Mouse (Mus musculus): ENCODE measurements around the gene Lpar5.
A peak's percentile ranks its signal among the peaks of the same experiment; 100 is the strongest.

Gene Lpar5

GRCm38 (mm10) chr6:125082801-125083386 lies 15.2 kb downstream of the Lpar5 start:
- ATAC-seq (ENCODE audit: insufficient number of reproducible peaks, low FRiP score, low TSS enrichment): no peak

DNA sequence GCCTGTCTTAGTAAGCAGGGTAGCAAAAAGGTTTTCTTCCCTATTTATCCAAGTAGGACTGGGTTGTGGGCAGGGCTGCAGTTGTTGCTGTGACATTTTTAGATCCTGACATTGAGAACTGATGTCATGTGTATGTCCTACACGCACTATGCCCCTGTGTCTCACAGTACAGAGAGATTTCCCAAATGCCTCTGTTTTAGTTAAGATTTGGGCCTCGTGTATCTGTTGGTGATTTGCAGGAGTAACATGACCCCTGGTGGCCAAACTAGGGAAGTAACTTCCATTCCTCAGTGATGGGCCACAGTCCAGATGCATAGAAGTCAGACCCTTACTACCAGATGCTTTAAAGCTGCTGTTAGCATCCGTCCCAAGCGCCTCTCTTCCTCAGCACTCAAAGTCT lies 16.7 kb downstream of the Lpar5 start:
- no peak for ATAC-seq (ENCODE audit: insufficient number of reproducible peaks, low FRiP score, low TSS enrichment)

- ATAC-seq (ENCODE audit: insufficient number of reproducible peaks, low FRiP score, low TSS enrichment): no peak
These were observed 20.2 kb downstream of the Lpar5 start for GRCm38 (mm10) chr6:125087937-125088336.

GRCm38 (mm10) chr6:125088561-125089321 lies 21.0 kb downstream of the Lpar5 start:
- ATAC-seq (ENCODE audit: insufficient number of reproducible peaks, low FRiP score, low TSS enrichment): peak; percentile 71

- peak; percentile 51 for ATAC-seq (ENCODE audit: insufficient number of reproducible peaks, low FRiP score, low TSS enrichment)
These were observed 22.0 kb downstream of the Lpar5 start for GRCm38 (mm10) chr6:125089521-125090321.

DNA sequence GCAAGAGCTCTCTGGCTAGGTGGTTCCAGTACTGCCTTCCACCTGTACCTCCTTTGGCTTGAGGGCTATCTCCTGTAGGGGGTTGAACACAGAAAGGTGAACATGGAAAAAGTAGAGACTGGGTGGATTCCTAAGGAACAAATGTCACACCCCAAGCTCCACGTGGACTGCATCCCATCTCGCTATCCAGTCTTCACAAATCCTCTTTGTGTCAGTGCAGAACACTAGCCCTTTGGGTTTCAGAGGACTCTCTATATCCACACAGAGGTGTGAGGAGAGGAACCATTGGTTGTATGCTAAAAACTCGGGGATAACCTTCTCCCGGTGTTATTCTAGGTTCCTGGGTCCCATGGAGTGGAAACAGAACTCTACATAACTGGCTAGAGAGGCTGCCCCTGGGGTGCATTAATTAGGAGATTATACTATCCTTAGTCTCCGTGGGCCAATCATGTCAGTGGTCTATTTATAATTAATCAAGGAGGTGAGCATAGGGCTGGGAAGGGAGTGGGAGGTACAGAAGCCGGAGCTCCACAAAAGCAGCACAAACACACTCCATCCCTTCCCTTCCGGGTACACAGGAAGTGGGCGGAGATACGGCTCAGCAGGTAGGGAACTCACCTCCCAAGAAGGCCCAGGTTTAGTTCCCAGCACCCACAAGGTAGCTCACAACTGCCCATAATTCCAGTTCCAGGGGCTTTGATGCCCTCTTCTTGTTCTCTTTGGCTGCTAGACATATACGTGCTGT lies 22.8 kb downstream of the Lpar5 start:
- no peak for ATAC-seq (ENCODE audit: insufficient number of reproducible peaks, low FRiP score, low TSS enrichment)

GRCm38 (mm10) chr6:125092372-125092771 lies 24.7 kb downstream of the Lpar5 start:
- ATAC-seq (ENCODE audit: insufficient number of reproducible peaks, low FRiP score, low TSS enrichment): no peak

- ATAC-seq (ENCODE audit: insufficient number of reproducible peaks, low FRiP score, low TSS enrichment): no peak
These were observed 27.1 kb downstream of the Lpar5 start for GRCm38 (mm10) chr6:125094843-125095242.

- ATAC-seq (ENCODE audit: insufficient number of reproducible peaks, low FRiP score, low TSS enrichment): peak; percentile 53
These were observed 27.9 kb downstream of the Lpar5 start, which contains the start of gene Chd4 for GRCm38 (mm10) chr6:125095391-125096278. TSS of gene Chd4 (plus strand) at chr6:125095981.

DNA sequence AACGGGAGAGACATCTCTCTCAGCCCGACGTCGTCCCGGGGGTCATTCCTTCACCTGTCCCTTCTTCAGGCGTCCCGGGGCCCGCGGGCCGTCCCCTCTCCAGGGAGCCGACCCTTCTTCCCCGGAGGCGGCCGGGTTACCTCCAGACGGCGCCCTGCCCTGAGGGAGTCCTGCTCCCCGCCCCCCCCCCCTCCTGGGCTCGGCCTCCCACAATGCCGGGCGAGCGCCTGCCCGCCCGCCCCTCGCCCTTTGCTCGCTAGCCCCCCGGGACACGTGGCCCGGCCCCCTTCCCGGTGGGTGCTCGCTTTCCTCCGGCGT lies 28.5 kb downstream of the Lpar5 start:
- no peak for ATAC-seq (ENCODE audit: insufficient number of reproducible peaks, low FRiP score, low TSS enrichment)

GRCm38 (mm10) chr6:125096597-125097345 lies 29.1 kb downstream of the Lpar5 start:
- no peak; the same call in 1 of the 2 replicates for ATAC-seq (ENCODE audit: insufficient number of reproducible peaks, low FRiP score, low TSS enrichment)

DNA sequence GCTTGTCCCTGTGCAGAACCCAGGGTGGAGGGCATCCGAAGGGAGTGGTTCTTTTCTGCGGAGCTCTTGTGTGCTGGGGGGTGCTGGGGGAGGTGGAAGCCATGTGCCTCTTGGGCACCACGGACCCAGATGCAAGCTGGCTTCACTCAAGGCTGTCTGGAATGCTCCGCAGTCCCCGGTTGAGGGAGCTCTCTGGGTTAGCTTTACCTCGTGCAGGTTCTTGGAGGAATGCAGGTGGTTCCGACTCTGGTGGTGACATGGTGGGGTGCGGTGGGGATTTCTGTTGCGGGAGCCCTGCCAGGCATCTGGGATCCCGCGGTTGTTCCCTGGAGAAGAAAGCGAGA lies 29.6 kb downstream of the Lpar5 start:
- no peak for ATAC-seq (ENCODE audit: insufficient number of reproducible peaks, low FRiP score, low TSS enrichment)

- no peak for ATAC-seq (ENCODE audit: insufficient number of reproducible peaks, low FRiP score, low TSS enrichment)
These were observed 30.2 kb downstream of the Lpar5 start for GRCm38 (mm10) chr6:125097951-125098350.

GRCm38 (mm10) chr6:125098513-125098912 lies 30.8 kb downstream of the Lpar5 start:
- no peak for ATAC-seq (ENCODE audit: insufficient number of reproducible peaks, low FRiP score, low TSS enrichment)

DNA sequence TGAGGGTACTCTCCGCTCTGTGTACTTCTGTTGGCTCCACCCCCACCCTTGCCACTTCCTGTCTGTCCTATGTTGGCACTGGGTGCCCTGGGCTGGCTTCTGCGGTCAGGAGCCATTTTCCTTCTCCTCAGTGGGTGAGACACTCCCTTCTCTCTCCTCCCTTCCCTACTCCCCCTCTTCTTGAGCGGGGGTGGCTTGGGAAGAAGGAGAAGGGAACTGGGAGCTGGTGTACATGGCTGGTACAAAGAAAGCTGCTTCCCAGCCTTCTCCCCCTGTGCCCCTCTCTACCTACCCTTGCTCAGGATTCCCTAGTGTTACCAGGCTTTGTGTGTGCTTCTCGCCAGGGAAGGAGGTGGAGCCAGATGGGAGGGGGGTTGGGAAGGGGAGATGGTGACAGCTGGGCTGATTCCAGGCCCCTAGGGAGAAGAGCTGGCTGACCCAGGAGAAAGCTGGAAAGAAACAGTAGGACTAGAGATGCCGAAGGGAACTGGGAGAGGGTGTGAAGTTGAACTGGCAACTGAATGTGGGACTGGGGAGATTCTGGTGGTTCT lies 31.8 kb downstream of the Lpar5 start:
- ATAC-seq (ENCODE audit: insufficient number of reproducible peaks, low FRiP score, low TSS enrichment): no peak

GRCm38 (mm10) chr6:125101444-125101843 lies 33.7 kb downstream of the Lpar5 start:
- ATAC-seq (ENCODE audit: insufficient number of reproducible peaks, low FRiP score, low TSS enrichment): no peak

DNA sequence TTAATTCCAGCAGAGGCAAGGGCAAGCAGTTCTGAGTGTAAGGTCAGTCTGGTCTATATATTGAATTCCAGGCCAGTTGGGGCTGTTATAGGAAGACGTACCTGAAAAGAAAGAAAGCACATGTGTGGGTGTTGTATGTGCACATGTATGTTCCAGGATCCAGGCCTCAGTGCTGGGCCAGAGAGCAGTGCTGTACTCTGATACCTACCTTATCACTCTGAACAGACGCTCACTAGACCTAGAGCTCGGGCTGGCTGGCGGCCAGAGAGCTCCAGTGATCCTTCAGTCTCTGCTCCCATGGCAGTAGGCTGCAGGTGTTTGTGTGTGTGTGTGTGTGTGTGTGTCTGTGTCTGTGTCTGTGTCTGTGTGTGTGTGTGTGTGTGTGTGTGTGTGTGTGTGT lies 36.5 kb downstream of the Lpar5 start:
- ATAC-seq (ENCODE audit: insufficient number of reproducible peaks, low FRiP score, low TSS enrichment): no peak

DNA sequence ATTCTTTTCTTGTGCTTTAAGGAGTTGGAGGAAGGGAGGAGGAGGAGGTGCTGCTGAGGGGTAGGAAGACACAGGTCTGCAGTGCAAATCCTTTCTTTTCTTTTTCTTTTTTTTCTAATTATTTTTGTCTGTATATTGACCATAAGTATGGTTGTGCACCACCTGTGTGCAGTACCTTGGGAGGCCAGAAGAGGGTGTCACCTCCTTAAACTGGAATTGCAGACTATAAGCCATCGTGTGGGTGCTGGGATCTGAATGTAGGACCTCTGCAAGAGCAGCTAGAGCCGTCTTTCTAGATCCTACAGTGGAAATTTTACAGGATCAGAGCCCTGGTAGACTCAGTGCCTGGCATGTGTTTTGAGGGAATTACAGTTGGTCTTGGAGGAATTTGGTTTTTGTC lies 40.0 kb downstream of the Lpar5 start:
- no peak for ATAC-seq (ENCODE audit: insufficient number of reproducible peaks, low FRiP score, low TSS enrichment)

DNA sequence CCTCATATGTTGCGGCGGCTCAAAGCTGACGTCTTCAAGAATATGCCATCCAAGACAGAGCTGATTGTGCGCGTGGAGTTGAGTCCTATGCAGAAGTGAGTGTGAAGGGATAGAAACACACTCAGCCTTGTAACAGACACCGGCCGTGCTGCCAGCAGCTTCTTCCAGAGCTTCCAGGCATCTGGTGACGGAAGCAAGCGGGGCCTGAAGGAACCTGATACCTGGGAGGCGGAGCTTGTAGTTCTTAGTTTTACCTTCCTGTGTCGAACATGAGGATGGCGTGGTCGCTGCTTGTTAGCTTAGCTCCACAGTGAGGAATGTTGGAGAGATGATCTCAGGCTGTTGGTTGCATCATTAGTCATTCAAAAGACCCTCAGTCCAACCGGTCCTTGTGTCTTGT lies 41.7 kb downstream of the Lpar5 start:
- no peak for ATAC-seq (ENCODE audit: insufficient number of reproducible peaks, low FRiP score, low TSS enrichment)

Measured in cerebellum, adult (tissue).